Mouse (Mus musculus): ENCODE measurements at regions not wholly inside any gene's neighbourhood (a gene's known extent, or its start where the extent isn't known, plus 50 kb on each side); places are given as distances from the start of the nearest gene placed in this dataset.

- no peak for DNase-seq
Observed at GRCm38 (mm10) chr1:51697265-51698192, 218.3 kb downstream of the Myo1b start.

DNA sequence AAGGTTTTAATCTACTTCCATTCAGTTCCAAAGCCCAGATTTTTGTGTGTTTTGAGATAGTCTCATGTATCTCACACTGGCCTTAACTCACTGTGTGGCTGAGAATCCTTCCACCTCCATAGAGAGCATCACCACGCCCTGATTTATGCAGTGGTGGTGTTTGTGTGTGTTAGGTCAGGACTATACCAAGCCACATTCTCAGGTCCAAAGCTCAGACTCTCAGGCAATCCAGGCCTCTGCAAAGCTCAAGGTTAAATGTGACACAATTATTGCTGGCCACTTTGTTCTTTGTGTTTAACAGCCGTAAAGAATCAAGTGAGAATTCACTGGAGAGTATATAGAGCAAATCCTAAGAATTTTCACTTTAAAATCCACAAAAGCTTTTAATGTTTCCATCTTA is 218.2 kb upstream of the Nabp1 start:
- DNase-seq = no peak

- DNase-seq = no peak
Observed at GRCm38 (mm10) chr1:51690878-51691277, 212.7 kb upstream of the Nabp1 start.

- no peak for DNase-seq
Observed at GRCm38 (mm10) chr1:51689461-51690223, 211.4 kb upstream of the Nabp1 start.

GRCm38 (mm10) chr1:51688946-51689345 is 210.7 kb upstream of the Nabp1 start:
- no peak for DNase-seq

DNA sequence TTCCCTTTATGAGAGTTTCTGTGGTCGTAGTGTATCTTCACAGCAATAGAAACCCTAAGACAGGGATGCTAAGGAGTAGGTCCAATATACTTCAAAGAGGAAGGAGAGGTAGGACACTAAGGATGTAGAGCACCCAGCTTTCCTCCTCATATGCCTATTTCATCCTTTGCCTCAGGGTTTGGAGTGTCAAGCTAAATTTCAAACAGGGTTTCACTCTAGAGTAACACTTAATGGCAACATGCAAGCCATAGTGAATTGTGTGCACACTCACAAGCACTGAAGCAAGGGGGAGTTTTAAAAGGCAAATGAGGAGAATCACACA is 210.0 kb upstream of the Nabp1 start:
- DNase-seq = no peak

GRCm38 (mm10) chr1:51687484-51688223 is 209.4 kb upstream of the Nabp1 start:
- no peak for DNase-seq

GRCm38 (mm10) chr1:51686759-51687158 is 208.5 kb upstream of the Nabp1 start:
- DNase-seq = no peak

DNA sequence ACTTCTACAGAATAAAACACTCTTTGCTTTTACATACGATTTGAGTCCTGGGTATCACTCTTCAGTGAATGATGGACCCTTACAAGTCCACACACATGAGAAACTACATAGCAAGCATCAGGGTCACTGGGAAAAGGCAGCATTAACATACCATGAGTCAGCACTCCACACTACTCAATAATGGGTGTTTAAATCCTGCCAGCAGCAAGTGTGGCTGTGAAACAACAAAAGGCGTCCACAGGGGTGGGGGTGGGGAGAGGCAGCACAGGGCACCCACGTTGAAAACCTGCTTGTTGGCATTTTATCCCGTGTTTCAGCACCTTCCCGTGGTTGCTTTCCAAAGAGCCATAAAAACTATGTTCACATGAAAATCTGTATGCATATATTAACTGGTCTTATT is 204.0 kb upstream of the Nabp1 start:
- DNase-seq = no peak

DNA sequence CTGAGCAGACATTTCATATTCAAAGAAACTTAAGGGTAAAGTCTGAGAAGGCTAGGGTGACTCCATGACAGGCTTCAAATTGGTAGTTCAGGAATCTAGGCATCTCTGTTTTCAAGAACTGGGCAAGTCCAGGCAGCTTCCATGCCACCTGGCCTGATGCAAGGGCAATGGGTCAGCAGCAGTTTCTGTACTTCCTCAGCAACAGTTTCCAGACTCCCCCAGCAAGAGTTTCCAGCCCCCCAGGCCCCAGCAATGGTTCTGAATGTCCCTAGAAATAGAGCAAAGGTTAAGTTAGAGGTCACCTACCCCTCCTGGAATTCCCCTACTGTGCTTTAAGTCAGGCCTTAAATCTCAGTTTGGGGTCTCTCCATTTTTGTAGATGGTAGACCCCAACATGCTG is 203.6 kb upstream of the Nabp1 start:
- no peak for DNase-seq

DNA sequence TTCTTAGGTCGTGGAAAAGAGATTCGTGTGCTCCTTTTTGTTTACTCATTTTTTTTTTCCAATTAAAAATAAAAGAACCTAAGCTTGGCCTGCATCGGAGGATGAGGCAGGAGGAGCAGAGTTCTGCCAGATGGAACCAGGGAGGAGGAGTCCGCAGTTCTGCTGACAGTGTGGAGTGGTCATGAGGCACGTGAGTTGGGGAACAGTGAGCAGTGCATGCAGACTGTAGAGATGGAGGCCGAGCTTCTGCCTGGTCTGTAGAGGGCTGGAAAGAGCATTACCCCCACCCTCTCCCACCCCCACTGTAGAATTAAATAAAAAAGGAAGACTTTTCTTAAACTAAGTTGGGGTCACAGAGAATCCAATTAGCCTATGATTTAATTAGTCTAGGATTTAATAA is 202.5 kb upstream of the Nabp1 start:
- DNase-seq = no peak

DNA sequence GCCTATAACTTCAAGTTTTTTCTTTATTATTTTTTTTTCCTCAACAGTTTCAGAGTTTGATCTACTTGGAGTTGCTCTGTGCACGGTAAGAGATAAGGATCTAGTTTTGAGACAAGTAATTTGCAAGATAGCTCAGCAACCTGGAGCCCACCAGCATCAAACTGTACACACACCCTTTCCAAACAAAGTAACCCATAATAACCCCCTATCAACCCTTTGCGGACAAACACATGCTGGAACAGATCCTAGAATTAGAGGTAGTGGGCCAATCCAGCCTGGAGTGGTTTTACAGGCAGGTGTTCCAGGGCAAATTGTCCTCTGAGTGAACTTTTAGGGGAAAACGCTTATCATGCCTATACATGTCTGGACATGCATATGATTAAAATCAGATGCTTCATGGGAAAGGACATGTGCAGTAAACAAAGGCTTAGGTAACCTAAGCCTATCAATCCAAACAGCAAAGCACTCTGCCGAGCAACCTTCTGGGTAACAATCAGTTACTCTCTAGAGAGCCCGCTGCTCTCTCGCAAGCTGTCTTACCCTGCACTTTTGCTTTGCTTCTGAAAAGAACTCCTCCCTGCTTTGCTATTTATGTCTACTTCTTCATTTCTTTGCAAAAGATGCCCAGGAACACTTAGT is 200.2 kb upstream of the Nabp1 start:
- DNase-seq = no peak

DNA sequence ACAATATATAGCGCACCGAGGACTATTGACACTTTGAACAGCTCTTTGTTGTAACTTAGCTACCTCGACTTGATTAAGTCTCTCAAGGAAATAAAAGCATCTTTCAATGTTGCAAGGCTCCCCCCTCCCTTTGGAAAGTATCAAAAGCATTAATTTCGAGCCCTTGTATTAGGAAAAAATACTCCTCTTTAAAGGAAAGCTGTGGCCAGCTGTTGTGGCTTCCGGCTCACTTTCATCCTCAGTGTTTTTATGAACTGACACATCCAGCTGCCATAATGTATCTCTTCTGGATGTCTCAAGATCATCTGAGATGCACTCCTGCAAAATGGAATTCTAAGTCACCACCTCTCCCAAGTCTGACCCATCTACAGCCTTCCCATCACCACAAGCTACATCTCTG is 199.6 kb upstream of the Nabp1 start:
- no peak for DNase-seq

GRCm38 (mm10) chr1:51671691-51672090 is 193.5 kb upstream of the Nabp1 start:
- no peak for DNase-seq

DNA sequence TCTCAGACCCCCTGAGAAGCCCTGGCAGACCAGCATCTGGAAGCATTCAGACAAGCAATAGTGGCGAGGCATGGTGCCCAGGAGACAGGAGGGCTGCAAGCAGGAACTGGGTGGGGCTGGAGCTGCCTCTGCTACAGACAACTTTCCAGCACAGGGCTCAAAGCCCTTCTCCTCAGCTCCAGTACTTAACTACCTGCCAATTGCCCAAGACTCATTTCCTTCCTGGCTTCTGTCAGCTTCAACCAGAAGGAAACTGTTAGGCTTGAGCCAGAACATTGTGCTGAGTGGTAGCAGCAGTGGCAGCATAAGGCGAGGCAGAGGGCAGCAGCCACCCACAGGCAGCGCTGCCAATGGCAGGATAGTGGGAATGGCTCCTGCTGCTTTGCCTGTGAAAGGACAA is 193.1 kb upstream of the Nabp1 start:
- DNase-seq = peak; percentile 72

GRCm38 (mm10) chr1:51670009-51670408 is 191.8 kb upstream of the Nabp1 start:
- no peak for DNase-seq

DNA sequence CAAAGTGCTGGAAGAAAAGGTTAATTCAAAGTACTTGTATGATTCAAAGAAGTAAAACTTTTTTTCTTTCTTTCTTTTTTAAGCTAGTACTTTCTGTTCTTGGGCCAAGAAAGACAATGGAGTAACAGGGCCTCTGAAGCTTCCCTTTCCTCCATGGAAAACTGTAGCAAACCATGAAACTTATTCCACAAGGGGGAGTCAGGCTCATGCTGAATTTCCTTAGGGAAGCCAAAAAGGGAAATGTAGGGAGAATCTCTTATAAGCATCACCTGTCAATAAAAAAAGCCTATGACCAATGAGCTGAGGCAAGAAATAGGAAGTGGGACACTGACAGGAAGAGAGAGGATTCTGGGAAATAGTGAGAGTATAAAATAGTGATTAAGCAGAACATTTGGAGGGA is 190.7 kb upstream of the Nabp1 start:
- DNase-seq = no peak

DNA sequence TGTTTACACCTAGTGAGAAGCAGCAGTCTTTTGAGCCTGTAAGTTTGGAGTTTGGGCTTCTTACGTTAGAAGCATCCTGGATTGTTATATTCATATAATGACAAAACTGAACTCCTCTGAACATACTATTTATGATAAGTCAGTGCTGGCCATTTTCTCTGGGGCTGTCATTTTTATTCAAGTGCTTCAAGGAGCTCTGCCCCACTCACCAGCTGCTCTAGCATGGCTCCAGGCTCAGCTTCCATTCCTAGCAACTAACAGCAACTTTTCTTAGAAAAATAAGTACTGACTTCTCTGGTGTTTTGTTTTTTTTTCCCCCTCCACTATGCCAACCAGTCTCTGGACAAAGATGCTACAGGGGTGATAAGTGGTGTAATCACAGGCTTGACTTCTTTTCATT is 182.3 kb upstream of the Nabp1 start:
- DNase-seq = no peak

GRCm38 (mm10) chr1:51657203-51657602 is 179.0 kb upstream of the Nabp1 start:
- no peak for DNase-seq

- no peak for DNase-seq
Observed at GRCm38 (mm10) chr1:51650653-51650995, 172.4 kb upstream of the Nabp1 start.

- no peak for DNase-seq
Observed at GRCm38 (mm10) chr1:51649963-51650652, 171.9 kb upstream of the Nabp1 start.

DNA sequence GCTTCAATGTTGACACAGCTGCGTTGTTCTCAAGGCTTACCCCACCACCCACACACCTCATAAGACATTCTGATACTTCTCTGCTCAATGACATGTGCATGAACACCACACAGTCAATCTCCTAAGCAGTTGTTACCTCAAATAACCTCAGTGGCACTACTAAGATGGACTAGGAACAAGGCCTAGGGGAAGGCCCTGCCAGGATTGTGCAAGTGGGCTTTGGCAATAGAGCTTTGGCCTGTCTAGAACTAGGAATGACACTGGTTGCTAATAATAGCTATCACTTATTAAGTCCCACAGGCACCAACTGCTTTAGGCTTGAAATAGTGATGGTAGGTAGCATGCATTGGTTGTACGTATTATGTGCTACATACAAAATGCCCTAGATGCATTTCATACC is 169.7 kb upstream of the Nabp1 start:
- no peak for DNase-seq

DNA sequence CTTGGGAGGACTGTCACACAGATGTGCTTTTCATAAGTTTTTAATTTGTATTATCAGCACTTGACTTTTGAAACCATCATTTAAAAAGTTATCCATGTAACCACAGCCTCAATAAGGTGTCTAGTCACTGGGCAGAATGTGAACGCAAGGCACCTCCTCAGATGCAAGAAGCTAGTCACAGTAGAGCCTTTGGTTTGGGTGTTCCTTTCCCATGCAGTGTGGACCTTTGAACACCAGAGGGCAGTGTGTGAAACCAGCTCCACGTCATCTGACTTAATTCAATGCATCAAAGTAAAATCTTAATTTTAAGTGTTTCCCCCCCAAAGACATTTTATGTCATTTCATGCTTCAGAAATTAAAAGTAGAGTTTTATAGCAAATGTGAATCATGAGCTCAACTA is 166.2 kb upstream of the Nabp1 start:
- peak; percentile 78 for DNase-seq

Data from cerebellum, adult 8-10 months (tissue).